Mouse (Mus musculus) forebrain, embryonic 16.5 days (tissue): ENCODE measurements at regions not wholly inside any gene's neighbourhood (a gene's known extent, or its start where the extent isn't known, plus 50 kb on each side); places are given as distances from the start of the nearest gene placed in this dataset.

Source experiments
- ATAC-seq: fragments of 200-750 bp; cut with Nextera tagmentation; 2 replicates; pipeline ENCODE4 v1.8.0; 2017; ENCODE audit warnings: mild to moderate bottlenecking, moderate library complexity
- H3K27ac ChIP-seq: fragments of 300-500 bp; sonication (generic); 2 replicates; pipeline ENCODE4 v1.5.1; 2014; ENCODE audit warnings: low read length, control low read depth
- H3K27me3 ChIP-seq: fragments of 300-500 bp; sonication (generic); replicated peaks from 2 replicates; pipeline ENCODE4 v1.6.1; 2014; ENCODE audit warnings: low read length; ENCODE audit not compliant: control insufficient read depth, insufficient read depth
- H3K36me3 ChIP-seq: fragments of 300-500 bp; sonication (generic); 2 replicates; pipeline ENCODE4 v1.6.1; 2014; ENCODE audit not compliant: control insufficient read depth, insufficient read depth
- H3K4me1 ChIP-seq: fragments of 300-500 bp; sonication (generic); replicated peaks from 2 replicates; pipeline ENCODE4 v1.6.1; 2014; ENCODE audit warnings: low read length; ENCODE audit not compliant: control insufficient read depth, insufficient read depth
- H3K4me2 ChIP-seq: fragments of 300-500 bp; sonication (generic); 2 replicates; pipeline ENCODE4 v1.6.1; 2014; ENCODE audit warnings: mild to moderate bottlenecking, low read length, control low read depth
- H3K4me3 ChIP-seq: fragments of 300-500 bp; sonication (generic); replicated peaks from 2 replicates; pipeline ENCODE4 v1.5.1; 2014; ENCODE audit warnings: mild to moderate bottlenecking, low read length, control low read depth
- H3K9ac ChIP-seq: fragments of 300-500 bp; sonication (generic); replicated peaks from 2 replicates; pipeline ENCODE4 v1.6.1; 2014; ENCODE audit warnings: low read depth, low read length, control low read depth
- H3K9me3 ChIP-seq: fragments of 300-500 bp; sonication (generic); 2 replicates; pipeline ENCODE4 v1.6.1; 2016; ENCODE audit warnings: low read length; ENCODE audit not compliant: control insufficient read depth
- WGBS: fragments of 180-500 bp; shearing (Covaris S2); extraction: QIAGEN DNeasy Blood & Tissue Kit; methylation state at CpG from one replicate; pipeline ENCODE4 v1.1.7; 2014; 5-methylcytosine and 5-hydroxymethylcytosine counted together

DNA sequence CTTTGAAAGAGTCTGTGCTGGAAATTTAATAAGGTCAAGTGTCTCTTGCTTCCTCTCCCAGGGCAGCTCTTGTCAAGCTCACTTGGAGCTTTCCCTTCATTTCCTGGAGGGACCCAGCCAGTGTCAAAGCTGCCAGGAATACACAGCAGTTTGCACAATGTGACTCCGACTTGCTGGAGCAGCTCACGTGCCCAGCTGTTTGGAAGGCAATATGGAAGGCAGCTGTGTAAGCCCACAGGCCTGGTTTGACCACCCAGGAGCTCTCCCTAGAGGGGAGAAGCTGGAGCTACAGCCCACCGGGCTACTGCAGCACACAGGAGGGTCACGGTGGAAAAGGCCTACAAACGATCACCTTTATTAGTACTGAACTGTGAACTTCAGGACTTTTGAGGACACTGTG, 669.8 kb downstream of the Slc22a22 start:
- Histone ChIP-seq H3K4me1 (no peaks in the 10 kb centered on the region), H3K9me3 (no peaks in the 10 kb centered on the region), H3K9ac (no peak overlapping the region), H3K36me3 (no peaks in the 10 kb centered on the region), H3K27ac (no peak overlapping the region), H3K4me3 (no peak overlapping the region), H3K27me3 (no peaks in the 10 kb centered on the region), H3K4me2 (no peak overlapping the region)
- WGBS: 70% methylated on average over 5 of the region's 5 CpGs
- ATAC-seq: no peak

DNA sequence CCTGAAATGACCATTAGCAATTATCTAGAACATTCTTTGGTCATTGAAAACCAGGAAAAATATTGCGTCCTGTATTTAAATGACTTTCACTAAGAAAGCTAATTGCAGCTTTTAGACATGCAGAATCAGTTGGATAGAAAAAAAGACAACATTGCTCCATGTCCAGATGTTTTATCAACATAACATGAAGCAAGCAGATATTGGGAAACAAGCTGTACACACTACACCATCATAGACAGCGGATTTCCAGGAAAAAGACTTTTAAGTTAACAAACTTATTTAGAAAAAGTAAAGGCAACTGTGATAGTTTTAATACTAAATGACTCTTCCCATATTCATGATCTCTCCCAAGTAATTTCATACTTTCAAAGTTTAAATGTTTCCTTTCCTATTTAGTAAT, 675.5 kb downstream of the Slc22a22 start:
- Histone ChIP-seq H3K4me2 (no peak overlapping the region), H3K36me3 (no peaks in the 10 kb centered on the region), H3K27me3 (no peaks in the 10 kb centered on the region), H3K4me3 (no peak overlapping the region), H3K9ac (no peak overlapping the region), H3K4me1 (no peaks in the 10 kb centered on the region), H3K9me3 (no peaks in the 10 kb centered on the region), H3K27ac (no peak overlapping the region)
- 93% methylated on average over 2 of the region's 2 CpGs for WGBS
- no peak for ATAC-seq

DNA sequence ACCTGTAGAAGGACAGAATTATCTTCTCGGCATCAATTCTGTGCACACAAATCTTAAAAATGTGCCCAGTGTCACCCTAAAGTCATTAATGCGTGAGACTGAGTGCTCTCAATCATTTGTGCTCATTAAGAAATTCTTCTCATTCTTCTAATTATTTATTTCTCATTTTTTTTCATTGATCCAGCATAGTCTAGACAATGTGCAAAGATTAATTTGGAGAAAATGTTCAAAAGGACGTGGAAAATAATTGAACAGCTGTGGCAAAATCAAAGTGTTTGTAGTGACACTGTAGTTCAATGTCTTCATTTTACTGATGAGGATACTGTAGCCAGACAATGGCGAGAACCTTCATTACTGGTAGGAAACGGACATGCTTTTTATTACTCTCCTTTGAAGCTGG, 702.0 kb downstream of the Slc22a22 start:
- ATAC-seq: no peak
- no peak overlapping the region for H3K9ac ChIP-seq
- H3K27me3 ChIP-seq: no peaks in the 10 kb centered on the region
- 63% methylated on average over 5 of the region's 5 CpGs for WGBS
- no peaks in the 10 kb centered on the region for H3K9me3 ChIP-seq
- no peak overlapping the region for H3K4me2 ChIP-seq
- no peak overlapping the region for H3K4me3 ChIP-seq
- no peak overlapping the region for H3K27ac ChIP-seq
- H3K4me1 ChIP-seq: no peaks in the 10 kb centered on the region
- no peaks in the 10 kb centered on the region for H3K36me3 ChIP-seq

DNA sequence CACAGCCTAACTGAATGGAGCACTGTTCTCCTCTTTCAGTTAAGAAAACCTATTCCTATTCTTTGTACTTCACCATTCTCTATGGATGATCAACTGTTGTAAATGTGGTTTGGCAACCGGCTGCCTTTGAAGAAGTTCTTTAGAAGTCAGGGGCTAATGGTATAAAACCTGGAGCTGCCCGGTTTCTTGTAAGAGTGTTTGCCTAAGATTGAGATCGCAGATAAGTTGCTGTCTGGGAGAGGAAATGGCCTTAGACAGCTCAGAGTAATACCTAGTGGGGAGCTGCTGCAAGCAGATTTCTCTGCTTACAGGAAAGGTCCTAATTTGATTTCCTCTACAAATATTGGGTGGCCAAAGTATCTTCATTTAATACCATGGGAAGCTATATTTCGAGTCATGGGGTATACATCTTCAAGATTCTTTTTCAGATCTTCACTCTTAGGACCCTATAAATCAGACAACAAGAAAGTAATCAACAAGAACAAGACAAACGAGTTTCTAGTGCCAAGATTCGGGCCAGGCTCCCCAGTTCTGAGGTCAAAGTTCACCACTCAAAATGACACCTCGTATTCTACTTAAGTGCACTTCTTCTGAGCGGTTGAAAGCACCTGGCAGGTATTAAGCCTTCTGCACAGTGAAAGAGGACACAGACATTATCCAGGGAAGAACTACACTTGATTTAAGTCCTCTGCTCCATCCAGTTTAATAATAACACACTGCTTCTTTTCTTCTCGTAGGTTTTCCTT, 702.6 kb downstream of the Slc22a22 start:
- no peak for ATAC-seq
- WGBS: 73% methylated on average over 9 of the region's 9 CpGs

DNA sequence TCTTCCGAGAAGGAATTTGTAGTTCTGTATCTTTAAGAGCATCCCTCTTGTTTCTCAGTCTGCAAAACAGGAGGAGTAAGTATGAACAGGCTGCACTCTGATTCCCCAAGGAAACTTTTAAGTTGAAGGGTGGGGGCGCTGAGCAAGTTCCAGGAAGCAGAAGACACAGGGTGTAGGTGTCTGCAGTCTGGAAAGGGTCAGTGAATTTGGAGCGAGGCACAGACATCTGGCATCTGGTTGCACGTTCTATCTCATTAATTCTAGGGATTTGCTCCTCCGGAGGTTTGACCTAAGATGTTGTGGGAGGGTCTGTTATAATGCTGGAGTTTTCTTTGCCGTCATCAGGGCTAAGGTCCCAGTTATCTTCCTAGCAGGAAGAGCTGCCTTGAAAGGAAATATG, 711.1 kb downstream of the Slc22a22 start:
- Histone ChIP-seq H3K27ac (no peak overlapping the region), H3K9me3 (no peaks in the 10 kb centered on the region), H3K4me1 (no peaks in the 10 kb centered on the region), H3K36me3 (no peaks in the 10 kb centered on the region), H3K4me3 (no peak overlapping the region), H3K9ac (no peak overlapping the region), H3K4me2 (no peak overlapping the region), H3K27me3 (no peaks in the 10 kb centered on the region)
- no peak for ATAC-seq
- 73% methylated on average over 6 of the region's 6 CpGs for WGBS

More for the DNA sequence above, 702.6 kb downstream of the Slc22a22 start:
- H3K4me3 ChIP-seq: no peak overlapping the region
- no peaks in the 10 kb centered on the region for H3K36me3 ChIP-seq
- H3K27me3 ChIP-seq: no peaks in the 10 kb centered on the region
- no peak overlapping the region for H3K27ac ChIP-seq
- H3K9me3 ChIP-seq: no peaks in the 10 kb centered on the region
- H3K4me2 ChIP-seq: no peak overlapping the region
- no peak overlapping the region for H3K9ac ChIP-seq
- no peaks in the 10 kb centered on the region for H3K4me1 ChIP-seq

DNA sequence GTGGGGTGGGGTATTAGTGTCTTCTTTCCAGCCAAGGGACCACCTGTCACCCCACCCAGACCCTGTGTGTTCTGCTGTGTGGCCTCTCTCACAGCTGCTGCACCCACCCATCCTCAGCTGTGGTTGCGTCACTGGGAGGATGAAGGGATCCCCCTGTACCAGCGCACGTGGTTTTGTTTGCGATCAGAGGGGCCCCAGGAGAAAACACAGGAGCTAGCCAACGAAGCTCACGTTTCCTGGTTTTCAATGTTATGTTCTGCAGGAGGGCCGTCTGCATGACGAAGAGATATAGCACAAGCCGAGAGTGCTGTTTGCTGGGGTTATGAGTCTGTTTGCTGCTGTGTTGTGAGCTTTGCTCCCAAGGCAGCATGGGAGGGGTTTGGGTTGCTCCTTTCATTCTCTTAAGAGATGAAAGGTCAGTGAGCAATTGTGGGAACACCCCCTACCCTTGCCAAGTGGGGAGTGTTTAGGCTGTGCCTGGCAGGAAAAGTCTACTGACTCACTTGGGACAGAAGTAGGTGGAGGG, 712.4 kb downstream of the Slc22a22 start:
- H3K27me3 ChIP-seq: no peaks in the 10 kb centered on the region
- H3K36me3 ChIP-seq: no peaks in the 10 kb centered on the region
- H3K4me3 ChIP-seq: no peak overlapping the region
- whole genome bisulfite sequencing: 28% methylated on average over 9 of the region's 9 CpGs
- no peak overlapping the region for H3K9ac ChIP-seq
- ATAC-seq: no peak
- H3K4me1 ChIP-seq: no peaks in the 10 kb centered on the region
- no peak overlapping the region for H3K27ac ChIP-seq
- H3K4me2 ChIP-seq: no peak overlapping the region
- no peaks in the 10 kb centered on the region for H3K9me3 ChIP-seq

DNA sequence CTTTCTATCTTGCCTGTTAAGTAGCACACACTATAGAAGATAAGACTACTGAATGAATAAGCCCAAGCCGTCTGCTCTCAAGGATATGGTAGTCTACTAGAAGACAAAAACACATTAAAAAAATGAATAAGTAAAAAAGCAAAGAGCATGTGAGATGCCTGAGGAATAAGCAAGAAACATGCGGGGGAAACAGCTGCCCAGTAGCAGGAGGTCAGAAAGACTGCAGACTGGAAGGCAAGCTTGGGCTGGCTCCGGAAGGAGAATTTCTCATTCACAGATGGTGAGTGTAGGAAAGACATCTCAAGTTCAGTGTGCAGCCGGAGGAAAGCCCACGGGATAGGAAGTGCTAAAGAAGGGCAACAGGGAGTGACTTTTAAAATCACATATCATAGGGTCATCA, 713.4 kb downstream of the Slc22a22 start:
- no peak for ATAC-seq

DNA sequence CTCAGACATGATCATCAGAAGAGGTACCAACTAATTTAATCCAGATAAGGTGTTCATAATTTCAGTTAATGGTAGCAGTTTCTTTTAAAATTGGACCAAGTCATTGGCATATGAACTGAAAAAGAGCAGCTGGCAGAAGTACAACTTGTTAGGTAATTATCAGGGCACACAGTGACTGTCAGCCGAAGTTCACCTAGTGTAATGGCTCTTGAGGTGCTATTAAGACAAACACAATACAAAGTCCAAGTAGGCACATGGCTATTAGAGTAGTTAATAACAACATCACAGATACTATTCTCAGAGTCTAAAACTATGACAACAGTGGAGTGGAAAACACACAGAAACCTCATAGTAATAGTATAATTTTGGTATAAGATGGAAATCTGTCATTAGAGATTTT, 730.7 kb downstream of the Slc22a22 start:
- Histone ChIP-seq H3K4me3 (no peak overlapping the region), H3K4me2 (no peak overlapping the region), H3K9ac (no peak overlapping the region), H3K9me3 (no peaks in the 10 kb centered on the region), H3K36me3 (no peaks in the 10 kb centered on the region), H3K27ac (no peak overlapping the region), H3K4me1 (no peaks in the 10 kb centered on the region), H3K27me3 (no peaks in the 10 kb centered on the region)
- 45% methylated on average over 1 of the region's 1 CpGs for WGBS
- no peak for ATAC-seq

More for the DNA sequence above, 713.4 kb downstream of the Slc22a22 start:
- Histone ChIP-seq H3K9me3 (no peaks in the 10 kb centered on the region), H3K4me1 (no peaks in the 10 kb centered on the region), H3K27ac (no peak overlapping the region), H3K36me3 (no peaks in the 10 kb centered on the region), H3K4me3 (no peak overlapping the region), H3K4me2 (no peak overlapping the region), H3K27me3 (no peaks in the 10 kb centered on the region), H3K9ac (no peak overlapping the region)
- WGBS: 81% methylated on average over 5 of the region's 5 CpGs

DNA sequence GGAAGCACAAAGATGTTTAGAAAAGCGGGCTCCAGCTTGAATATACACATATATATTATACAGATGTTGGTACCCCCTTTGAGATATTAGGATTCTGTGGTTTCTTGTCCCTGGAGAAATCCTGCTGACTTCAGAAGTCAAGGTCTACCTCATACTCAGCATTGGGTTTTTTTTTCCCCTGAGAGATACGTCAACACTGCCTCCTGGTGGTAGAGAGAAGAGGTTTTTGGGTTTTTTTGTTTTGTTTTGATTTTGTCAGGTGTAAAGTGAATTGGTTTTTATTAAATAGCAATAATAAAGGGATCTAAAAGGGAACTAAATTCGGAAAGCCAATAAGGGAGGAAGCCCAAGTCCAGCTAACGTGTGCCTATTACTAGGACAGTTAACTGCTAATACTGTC, 732.5 kb downstream of the Slc22a22 start:
- WGBS: 34% methylated on average over 4 of the region's 4 CpGs
- ATAC-seq: no peak

More for the DNA sequence above, 732.5 kb downstream of the Slc22a22 start:
- no peaks in the 10 kb centered on the region for H3K4me1 ChIP-seq
- no peaks in the 10 kb centered on the region for H3K9me3 ChIP-seq
- H3K27ac ChIP-seq: no peak overlapping the region
- no peaks in the 10 kb centered on the region for H3K27me3 ChIP-seq
- H3K4me2 ChIP-seq: no peak overlapping the region
- H3K36me3 ChIP-seq: no peaks in the 10 kb centered on the region
- H3K9ac ChIP-seq: no peak overlapping the region
- H3K4me3 ChIP-seq: no peak overlapping the region
